ENCODE assay signal across 17 mouse cellular contexts in the genomic region with DNA sequence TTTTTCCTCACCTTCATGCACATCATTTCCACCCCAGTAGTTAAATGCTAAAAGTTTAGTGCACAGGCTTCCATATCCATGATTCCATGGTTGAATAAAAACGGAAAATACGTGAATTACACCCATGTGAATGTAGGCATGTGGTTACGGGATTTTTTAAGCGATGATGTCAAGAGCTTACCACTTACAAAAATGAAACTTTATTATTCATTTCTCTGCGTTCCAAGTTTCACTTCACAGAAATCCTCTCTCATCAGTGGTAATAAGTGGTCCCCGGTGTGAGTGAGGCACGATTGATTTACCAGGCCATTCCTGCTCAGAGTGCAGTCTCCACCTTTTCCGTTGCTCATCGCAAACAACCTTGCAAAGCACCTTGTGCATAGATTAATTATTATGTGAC.
"Had no signal": no experiment of that assay in that cellular context is flagged by ENCODE, and none has a peak within 500 bp of the region (broad histone marks: within the 10 kb centered on the region; RNA-seq: fewer than 3 reads in every experiment).

No protein-coding gene starts in this region.

- H3K36me3 ChIP-seq: neural tube, embryonic 12.5 days; neural tube, embryonic 13.5 days; neural tube, embryonic 15.5 days; stomach, embryonic 15.5 days had no signal

- H3K4me2 ChIP-seq: neural tube, embryonic 12.5 days; neural tube, embryonic 13.5 days; neural tube, embryonic 15.5 days; stomach, embryonic 15.5 days had no signal

- H3K4me1 ChIP-seq: neural tube, embryonic 12.5 days; neural tube, embryonic 13.5 days; neural tube, embryonic 15.5 days; stomach, embryonic 15.5 days had no signal

- H3K27me3 ChIP-seq: neural tube, embryonic 12.5 days; neural tube, embryonic 13.5 days; neural tube, embryonic 15.5 days; stomach, embryonic 15.5 days had no signal

- H3K27ac ChIP-seq: neural tube, embryonic 12.5 days; neural tube, embryonic 13.5 days; neural tube, embryonic 15.5 days; stomach, embryonic 15.5 days; stomach, postnatal 0 days had no signal

- H3K9me3 ChIP-seq: neural tube, embryonic 12.5 days; neural tube, embryonic 13.5 days; neural tube, embryonic 15.5 days; stomach, embryonic 15.5 days had no signal

- H3K9ac ChIP-seq: neural tube, embryonic 12.5 days; neural tube, embryonic 13.5 days; neural tube, embryonic 15.5 days; stomach, embryonic 15.5 days had no signal

- DNase-seq: retina, postnatal 1 day; right cerebral cortex, adult 18-20 months; right cerebral cortex, postnatal 14 days; right cerebral cortex, postnatal 25 days; right cerebral cortex, postnatal 4 days; spleen, adult 18-20 months; thymus, adult 18-20 months; thymus, adult 2 months; thymus, postnatal 14 days; thymus, postnatal 25 days; thymus, postnatal 36 days; thymus, postnatal 4 days had no signal

- H3K4me3 ChIP-seq: neural tube, embryonic 12.5 days; neural tube, embryonic 13.5 days; neural tube, embryonic 15.5 days; stomach, embryonic 15.5 days had no signal
